Mouse (Mus musculus) limb, embryonic 14.5 days (tissue): ENCODE results near the gene Gm10663. TPM values are rescaled to one million over a fixed set of nuclear protein-coding genes. Genes with fewer than 3 reads are reported as not detected.

Experiments used
- ATAC-seq: fragments of 200-750 bp; cut with Nextera tagmentation; 2 replicates; pipeline ENCODE4 v1.8.0; 2017; ENCODE audit warnings: low read depth, moderate number of reproducible peaks, moderate TSS enrichment; ENCODE audit not compliant: low FRiP score
- DNase-seq: peaks from one replicate; pipeline ENCODE4 v3.0.0-alpha.2; 2015; ENCODE audit warnings: low spot score
- H3K27ac ChIP-seq: fragments of 300-500 bp; sonication (generic); replicated peaks from 2 replicates; pipeline ENCODE4 v1.5.1; 2014; ENCODE audit warnings: low read depth, mild to moderate bottlenecking, low read length, moderate library complexity, mixed read lengths
- H3K27me3 ChIP-seq: fragments of 300-500 bp; sonication (generic); 2 replicates; pipeline ENCODE4 v1.6.1; 2014; ENCODE audit warnings: low read length, mixed read lengths; ENCODE audit not compliant: control insufficient read depth, insufficient read depth
- H3K36me3 ChIP-seq: fragments of 300-500 bp; sonication (generic); 2 replicates; pipeline ENCODE4 v1.6.1; 2014; ENCODE audit warnings: mild to moderate bottlenecking, low read length, moderate library complexity, mixed read lengths; ENCODE audit not compliant: control insufficient read depth, insufficient read depth
- H3K4me1 ChIP-seq: fragments of 300-500 bp; sonication (generic); 2 replicates; pipeline ENCODE4 v1.6.1; 2014; ENCODE audit warnings: antibody characterized with exemption, low read length, mixed read lengths; ENCODE audit not compliant: control insufficient read depth, insufficient read depth
- H3K4me2 ChIP-seq: fragments of 300-500 bp; sonication (generic); replicated peaks from 2 replicates; pipeline ENCODE4 v1.6.1; 2014; ENCODE audit warnings: low read depth, mild to moderate bottlenecking, low read length, moderate library complexity; ENCODE audit not compliant: severe bottlenecking
- H3K4me3 ChIP-seq: fragments of 300-500 bp; sonication (generic); replicated peaks from 2 replicates; pipeline ENCODE4 v1.5.1; 2014; ENCODE audit warnings: low read length
- H3K9ac ChIP-seq: fragments of 300-500 bp; sonication (generic); 2 replicates; pipeline ENCODE4 v1.6.1; 2014; ENCODE audit warnings: mild to moderate bottlenecking, low read depth, low read length, moderate library complexity; ENCODE audit not compliant: severe bottlenecking
- H3K9me3 ChIP-seq: fragments of 300-500 bp; sonication (generic); 2 replicates; pipeline ENCODE4 v1.6.1; 2016; ENCODE audit warnings: low read length; ENCODE audit not compliant: control insufficient read depth
- POLR2A ChIP-seq: fragments of 200-500 bp; IDR thresholded peaks from 2 replicates; pipeline ENCODE4 v1.8.0; 2012; ENCODE audit warnings: inconsistent platforms, mild to moderate bottlenecking, moderate library complexity, borderline replicate concordance; ENCODE audit not compliant: insufficient read depth, insufficient read length; ENCODE audit errors: extremely low read depth
- WGBS: fragments of 180-500 bp; shearing (Covaris S2); extraction: QIAGEN DNeasy Blood & Tissue Kit; methylation state at CpG from one replicate; pipeline ENCODE4 v1.1.7; 2014; 5-methylcytosine and 5-hydroxymethylcytosine counted together
- polyA plus RNA-seq, 2 experiments: library from polyadenylated mRNA; depleted of rRNA in 1 of 2; stranded (reverse) in 1 of 2; unstranded in 1 of 2; fragments of >200 nt; fragmentation: Nextera tagmentation in 1 of 2; extraction: Ambion mirVana in 1 of 2; gene quantifications; 2 replicates each; pipeline versions ENCODE4 v1.2.1 to v1.2.3; 2012 to 2014

Gm10663 gene
- polyA plus RNA-seq (2012; rRNA removed) = not detected in 2 replicates
- polyA plus RNA-seq (2014; fragmentation: Nextera tagmentation; extraction: Ambion mirVana) = not detected in 2 replicates

DNA sequence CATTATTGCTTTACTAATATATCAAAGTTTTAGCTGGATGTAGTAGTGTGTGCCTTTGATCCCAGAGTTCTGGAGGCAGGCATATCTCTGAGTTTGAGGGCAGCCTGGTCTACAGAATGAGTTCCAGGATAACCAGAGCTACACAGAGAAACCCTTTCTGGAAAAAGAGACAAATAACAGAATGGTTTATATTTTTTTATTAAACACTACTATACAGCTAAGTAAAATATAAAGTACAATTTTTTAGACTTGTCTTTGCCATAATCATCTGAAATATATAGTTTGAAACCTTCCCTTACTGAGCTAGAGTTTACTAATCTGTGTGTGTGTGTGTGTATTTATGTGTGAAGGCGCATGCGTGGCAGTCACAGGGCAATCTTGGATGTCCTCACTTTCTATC, at the start of gene Gm10663:
Gene Gm10663 (plus strand): TSS at position 301 of the 400 bp plus-strand sequence.
- Histone ChIP-seq H3K27ac (no peak within 1 kb of the TSS), H3K4me3 (no peak within 1 kb of the TSS), H3K4me2 (no peak within 1 kb of the TSS), H3K9ac (no peak within 1 kb of the TSS), H3K9me3 (no peaks in the 10 kb centered on the region), H3K4me1 (no peaks in the 10 kb centered on the region), H3K36me3 (no peaks in the 10 kb centered on the region), H3K27me3 (no peaks in the 10 kb centered on the region)
- no peak for DNase-seq
- WGBS = 87% methylated on average over 2 of the region's 2 CpGs
- ATAC-seq = no peak
- no peak for TF ChIP-seq POLR2A

DNA sequence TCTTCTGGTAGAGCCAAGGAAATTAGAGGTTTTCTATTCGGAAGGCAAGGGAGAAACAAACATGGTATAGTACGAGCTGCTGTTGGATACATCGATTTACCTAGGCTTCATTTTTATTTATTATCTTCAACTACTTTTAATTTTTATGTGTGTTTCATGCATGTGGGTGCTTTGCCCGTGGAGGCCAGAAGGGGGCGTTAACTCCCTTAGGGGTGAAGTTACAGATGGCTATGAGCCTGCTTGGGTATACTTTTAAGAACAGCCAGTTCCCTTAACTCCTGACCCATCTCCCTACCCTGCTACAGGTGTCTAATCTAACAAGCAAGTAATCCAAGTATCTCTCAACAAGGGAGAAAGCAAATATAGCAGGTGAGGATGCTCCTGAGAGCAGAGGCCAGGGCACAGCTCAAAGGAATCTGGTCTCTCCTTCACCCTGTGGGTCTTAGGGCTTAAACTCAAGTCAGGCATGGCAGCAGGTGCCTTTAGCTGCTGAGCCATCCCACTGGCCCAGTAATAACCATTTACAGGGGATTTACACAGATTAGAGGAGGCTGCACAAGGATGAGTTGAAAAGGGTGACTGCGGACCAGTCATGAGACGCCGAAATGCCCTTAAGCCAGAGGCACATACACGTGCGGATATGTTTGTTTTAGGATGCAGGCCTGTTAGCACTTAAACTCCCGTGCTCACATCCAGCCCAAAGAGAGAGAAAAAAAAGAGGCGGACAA, 45.7 kb upstream of the Gm10663 start:
- Histone ChIP-seq H3K4me3 (no peak overlapping the region), H3K36me3 (no peaks in the 10 kb centered on the region), H3K4me1 (peaks cover 2% of the 10 kb centered on the region), H3K27ac (no peak overlapping the region), H3K9me3 (no peaks in the 10 kb centered on the region), H3K9ac (no peak overlapping the region), H3K27me3 (no peaks in the 10 kb centered on the region), H3K4me2 (no peak overlapping the region)
- no peak for TF ChIP-seq POLR2A
- ATAC-seq = no peak
- WGBS = 62% methylated on average over 12 of the region's 12 CpGs
- DNase-seq = no peak

DNA sequence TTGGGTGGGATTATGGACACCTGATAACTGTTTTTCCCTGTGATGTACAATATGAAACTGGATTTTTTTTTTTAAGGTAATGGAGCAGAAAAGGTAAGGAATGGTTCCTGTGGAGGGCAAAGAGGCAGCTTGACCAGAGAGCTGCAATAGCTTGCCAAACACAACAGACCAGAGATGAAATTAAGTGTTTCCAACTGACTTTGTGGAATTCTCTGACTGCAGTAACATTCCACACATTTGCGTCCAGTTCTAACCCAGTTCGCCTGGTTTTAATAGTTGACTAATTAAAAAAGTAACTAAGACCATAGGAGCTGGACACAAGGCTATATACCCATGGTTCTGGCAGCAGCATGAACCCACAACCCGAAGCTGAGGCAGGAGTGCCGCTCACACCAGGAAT, 45.1 kb upstream of the Gm10663 start:
- Histone ChIP-seq H3K27me3 (no peaks in the 10 kb centered on the region), H3K9me3 (no peaks in the 10 kb centered on the region), H3K9ac (no peak overlapping the region), H3K4me2 (no peak overlapping the region), H3K36me3 (no peaks in the 10 kb centered on the region), H3K4me3 (no peak overlapping the region), H3K27ac (no peak overlapping the region), H3K4me1 (peaks cover 7% of the 10 kb centered on the region)
- 53% methylated on average over 4 of the region's 4 CpGs for WGBS
- no peak for TF ChIP-seq POLR2A
- DNase-seq (no peak), ATAC-seq (no peak)

DNA sequence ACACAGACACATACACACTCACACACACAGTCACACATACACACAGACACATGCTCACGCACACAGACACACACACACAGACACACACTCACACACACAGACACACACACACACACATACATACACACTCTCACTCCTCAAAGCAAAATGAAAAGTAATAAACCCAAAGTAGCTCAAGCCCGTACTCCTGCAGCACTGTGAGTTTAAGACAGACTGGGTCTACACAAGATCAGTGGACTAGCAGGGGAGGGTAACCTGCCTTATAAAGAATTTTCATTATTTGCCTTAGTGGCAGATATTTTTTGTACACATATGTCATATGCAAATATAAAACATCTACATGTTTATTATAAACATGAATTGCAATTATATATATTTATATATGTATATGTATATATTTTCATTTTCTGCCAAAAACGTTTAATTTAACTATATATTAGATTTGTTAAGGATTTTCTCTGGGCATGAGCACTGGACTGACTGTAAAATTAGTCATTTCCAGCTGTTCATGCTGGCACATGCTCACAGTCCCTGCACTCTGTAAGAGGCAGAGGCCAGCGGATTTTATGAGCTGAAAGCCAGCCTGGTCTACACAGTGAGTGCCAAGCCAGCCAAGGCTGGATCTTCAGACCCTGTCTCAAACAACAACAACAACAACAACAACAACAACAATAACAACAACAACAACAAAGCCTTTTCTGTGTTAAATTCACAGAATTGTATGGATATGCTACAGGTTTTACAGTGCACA, 43.9 kb upstream of the Gm10663 start:
- Histone ChIP-seq H3K9ac (no peak overlapping the region), H3K4me1 (peaks cover 7% of the 10 kb centered on the region)
- DNase-seq = peak; percentile 65

DNA sequence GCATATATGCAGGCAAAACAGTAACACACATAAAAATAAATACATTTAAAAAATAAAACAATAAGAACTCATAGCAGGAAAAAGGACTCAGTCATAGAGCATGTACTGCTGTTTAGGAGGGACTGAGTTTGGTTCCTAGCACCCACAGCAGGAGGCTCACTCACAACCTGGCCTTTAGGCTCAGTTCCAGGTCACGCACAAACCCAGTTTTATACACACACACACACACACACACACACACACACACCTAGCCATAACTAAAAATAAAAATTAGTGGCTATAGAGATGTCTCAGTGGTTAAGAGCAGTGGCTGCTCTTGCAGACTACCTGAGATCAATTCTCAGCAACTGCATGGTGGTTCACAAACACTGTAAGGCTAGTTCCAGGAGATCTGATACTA, 42.7 kb upstream of the Gm10663 start:
- Histone ChIP-seq H3K4me2 (no peak overlapping the region; the same call in 1 of the 2 replicates), H3K36me3 (no peaks in the 10 kb centered on the region), H3K9ac (no peak overlapping the region), H3K9me3 (no peaks in the 10 kb centered on the region), H3K4me1 (peaks cover 10% of the 10 kb centered on the region), H3K4me3 (no peak overlapping the region), H3K27me3 (no peaks in the 10 kb centered on the region), H3K27ac (no peak overlapping the region)
- no peak for TF ChIP-seq POLR2A
- WGBS = 95% methylated on average over 1 of the region's 1 CpGs
- ATAC-seq = no peak
- no peak for DNase-seq

More for the DNA sequence above, 43.9 kb upstream of the Gm10663 start:
- Histone ChIP-seq H3K27ac (no peak overlapping the region), H3K4me3 (no peak overlapping the region), H3K4me2 (no peak overlapping the region), H3K27me3 (no peaks in the 10 kb centered on the region), H3K36me3 (no peaks in the 10 kb centered on the region), H3K9me3 (no peaks in the 10 kb centered on the region)
- no peak for TF ChIP-seq POLR2A
- ATAC-seq = peak; percentile 80
- 37% methylated on average over 4 of the region's 4 CpGs for WGBS
